Mouse (Mus musculus): ENCODE measurements around the gene Vps13a. TPM values are rescaled to one million over a fixed set of nuclear protein-coding genes. Genes with fewer than 3 reads are reported as not detected.
A peak's percentile ranks its signal among the peaks of the same experiment; 100 is the strongest.

Gene Vps13a
- 8.2 and 11.3 TPM in 2 replicates for polyA plus RNA-seq (2014; fragmentation: Nextera tagmentation; extraction: Ambion mirVana)

GRCm38 (mm10) chr19:16780790-16781384 lies at the start of gene Vps13a:
TSS of gene Vps13a (minus strand) at chr19:16780933.
- under 1% methylated on average over 65 of the region's 67 CpGs for WGBS
- H3K27ac ChIP-seq (ENCODE audit: low read depth, low read length): no peak within 1 kb of the TSS

GRCm38 (mm10) chr19:16827657-16828056 lies 46.9 kb upstream of the Vps13a start:
- Histone ChIP-seq H3K4me2 (ENCODE audit: low read depth) (no peak overlapping the region), H3K9me3 (ENCODE audit: control insufficient read depth, low read length) (no peaks in the 10 kb centered on the region), H3K9ac (ENCODE audit: low read length) (no peak overlapping the region), H3K4me3 (ENCODE audit: low read depth, low read length) (no peak overlapping the region), H3K27me3 (ENCODE audit: control insufficient read depth, insufficient read depth, low read length) (no peaks in the 10 kb centered on the region), H3K36me3 (ENCODE audit: control insufficient read depth, insufficient read depth, low read length) (no peaks in the 10 kb centered on the region), H3K27ac (ENCODE audit: low read depth, low read length) (no peak overlapping the region), H3K4me1 (ENCODE audit: control insufficient read depth, insufficient read depth, low read length) (no peaks in the 10 kb centered on the region)
- ATAC-seq (ENCODE audit: insufficient read depth, low FRiP score, low TSS enrichment) (no peak), DNase-seq (ENCODE audit: low spot score) (no peak)
- WGBS: 78% methylated on average over 5 of the region's 5 CpGs

More at GRCm38 (mm10) chr19:16780790-16781384, at the start of gene Vps13a:
- H3K4me1 ChIP-seq (ENCODE audit: control insufficient read depth, insufficient read depth, low read length): no peaks in the 10 kb centered on the region
- peak; percentile 97 for ATAC-seq (ENCODE audit: insufficient read depth, low FRiP score, low TSS enrichment)
- peak within 1 kb of the TSS; percentile 57 for H3K9ac ChIP-seq (ENCODE audit: low read length)
- peak within 1 kb of the TSS; percentile 66 for H3K4me3 ChIP-seq (ENCODE audit: low read depth, low read length)
- DNase-seq (ENCODE audit: low spot score): peak; percentile 96
- no peaks in the 10 kb centered on the region for H3K9me3 ChIP-seq (ENCODE audit: control insufficient read depth, low read length)
- H3K27me3 ChIP-seq (ENCODE audit: control insufficient read depth, insufficient read depth, low read length): 0 out of 2 replicates have a peak, but pooled peaks cover 2% of the 10 kb centered on the region
- H3K36me3 ChIP-seq (ENCODE audit: control insufficient read depth, insufficient read depth, low read length): no peaks in the 10 kb centered on the region
- peak within 1 kb of the TSS; percentile 95 for H3K4me2 ChIP-seq (ENCODE audit: low read depth)

GRCm38 (mm10) chr19:16825228-16825627 lies 44.5 kb upstream of the Vps13a start:
- Histone ChIP-seq H3K4me2 (ENCODE audit: low read depth) (no peak overlapping the region), H3K4me1 (ENCODE audit: control insufficient read depth, insufficient read depth, low read length) (no peaks in the 10 kb centered on the region), H3K27me3 (ENCODE audit: control insufficient read depth, insufficient read depth, low read length) (no peaks in the 10 kb centered on the region), H3K36me3 (ENCODE audit: control insufficient read depth, insufficient read depth, low read length) (no peaks in the 10 kb centered on the region), H3K27ac (ENCODE audit: low read depth, low read length) (no peak overlapping the region), H3K9ac (ENCODE audit: low read length) (no peak overlapping the region), H3K9me3 (ENCODE audit: control insufficient read depth, low read length) (no peaks in the 10 kb centered on the region), H3K4me3 (ENCODE audit: low read depth, low read length) (no peak overlapping the region)
- ATAC-seq (ENCODE audit: insufficient read depth, low FRiP score, low TSS enrichment): no peak
- no peak for DNase-seq (ENCODE audit: low spot score)
- WGBS: 49% methylated on average over 5 of the region's 5 CpGs

- WGBS: 74% methylated on average over 5 of the region's 5 CpGs
- ATAC-seq (ENCODE audit: insufficient read depth, low FRiP score, low TSS enrichment) (no peak), DNase-seq (ENCODE audit: low spot score) (no peak)
- Histone ChIP-seq H3K4me2 (ENCODE audit: low read depth) (no peak overlapping the region), H3K27me3 (ENCODE audit: control insufficient read depth, insufficient read depth, low read length) (no peaks in the 10 kb centered on the region), H3K4me1 (ENCODE audit: control insufficient read depth, insufficient read depth, low read length) (no peaks in the 10 kb centered on the region), H3K9ac (ENCODE audit: low read length) (no peak overlapping the region), H3K9me3 (ENCODE audit: control insufficient read depth, low read length) (no peaks in the 10 kb centered on the region), H3K36me3 (ENCODE audit: control insufficient read depth, insufficient read depth, low read length) (no peaks in the 10 kb centered on the region), H3K4me3 (ENCODE audit: low read depth, low read length) (no peak overlapping the region), H3K27ac (ENCODE audit: low read depth, low read length) (no peak overlapping the region)
Observed at GRCm38 (mm10) chr19:16814848-16815247, 34.1 kb upstream of the Vps13a start.

- WGBS: 86% methylated on average over 7 of the region's 7 CpGs
- DNase-seq (ENCODE audit: low spot score) (no peak), ATAC-seq (ENCODE audit: insufficient read depth, low FRiP score, low TSS enrichment) (no peak)
- no peaks in the 10 kb centered on the region for H3K4me1 ChIP-seq (ENCODE audit: control insufficient read depth, insufficient read depth, low read length)
- H3K4me2 ChIP-seq (ENCODE audit: low read depth): no peak overlapping the region
- H3K36me3 ChIP-seq (ENCODE audit: control insufficient read depth, insufficient read depth, low read length): no peaks in the 10 kb centered on the region
- no peak overlapping the region for H3K27ac ChIP-seq (ENCODE audit: low read depth, low read length)
- H3K4me3 ChIP-seq (ENCODE audit: low read depth, low read length): no peak overlapping the region
- H3K27me3 ChIP-seq (ENCODE audit: control insufficient read depth, insufficient read depth, low read length): no peaks in the 10 kb centered on the region
- H3K9ac ChIP-seq (ENCODE audit: low read length): no peak overlapping the region
- H3K9me3 ChIP-seq (ENCODE audit: control insufficient read depth, low read length): no peaks in the 10 kb centered on the region
Observed at GRCm38 (mm10) chr19:16813306-16813705, 32.6 kb upstream of the Vps13a start.

GRCm38 (mm10) chr19:16812072-16812608 lies 31.4 kb upstream of the Vps13a start:
- Histone ChIP-seq H3K4me1 (ENCODE audit: control insufficient read depth, insufficient read depth, low read length) (no peaks in the 10 kb centered on the region), H3K9me3 (ENCODE audit: control insufficient read depth, low read length) (no peaks in the 10 kb centered on the region), H3K4me2 (ENCODE audit: low read depth) (no peak overlapping the region), H3K4me3 (ENCODE audit: low read depth, low read length) (no peak overlapping the region), H3K36me3 (ENCODE audit: control insufficient read depth, insufficient read depth, low read length) (no peaks in the 10 kb centered on the region), H3K27ac (ENCODE audit: low read depth, low read length) (no peak overlapping the region), H3K27me3 (ENCODE audit: control insufficient read depth, insufficient read depth, low read length) (no peaks in the 10 kb centered on the region), H3K9ac (ENCODE audit: low read length) (no peak overlapping the region)
- WGBS: 90% methylated on average over 8 of the region's 8 CpGs
- ATAC-seq (ENCODE audit: insufficient read depth, low FRiP score, low TSS enrichment) (no peak), DNase-seq (ENCODE audit: low spot score) (no peak)

- DNase-seq (ENCODE audit: low spot score): no peak
- no peak overlapping the region for H3K4me2 ChIP-seq (ENCODE audit: low read depth)
- H3K27ac ChIP-seq (ENCODE audit: low read depth, low read length): no peak overlapping the region
- no peaks in the 10 kb centered on the region for H3K9me3 ChIP-seq (ENCODE audit: control insufficient read depth, low read length)
- no peaks in the 10 kb centered on the region for H3K36me3 ChIP-seq (ENCODE audit: control insufficient read depth, insufficient read depth, low read length)
- WGBS: 42% methylated on average over 3 of the region's 3 CpGs
- no peak overlapping the region for H3K9ac ChIP-seq (ENCODE audit: low read length)
- no peak overlapping the region for H3K4me3 ChIP-seq (ENCODE audit: low read depth, low read length)
- H3K4me1 ChIP-seq (ENCODE audit: control insufficient read depth, insufficient read depth, low read length): no peaks in the 10 kb centered on the region
- no peaks in the 10 kb centered on the region for H3K27me3 ChIP-seq (ENCODE audit: control insufficient read depth, insufficient read depth, low read length)
- ATAC-seq (ENCODE audit: insufficient read depth, low FRiP score, low TSS enrichment): no peak
Observed at GRCm38 (mm10) chr19:16805102-16805501, 24.4 kb upstream of the Vps13a start.

- no peak overlapping the region for H3K4me3 ChIP-seq (ENCODE audit: low read depth, low read length)
- H3K9me3 ChIP-seq (ENCODE audit: control insufficient read depth, low read length): no peaks in the 10 kb centered on the region
- no peaks in the 10 kb centered on the region for H3K27me3 ChIP-seq (ENCODE audit: control insufficient read depth, insufficient read depth, low read length)
Observed at GRCm38 (mm10) chr19:16804578-16804977, 23.8 kb upstream of the Vps13a start.

GRCm38 (mm10) chr19:16802707-16803106 lies 22.0 kb upstream of the Vps13a start:
- no peaks in the 10 kb centered on the region for H3K9me3 ChIP-seq (ENCODE audit: control insufficient read depth, low read length)
- 3% methylated on average over 3 of the region's 3 CpGs for WGBS
- H3K4me3 ChIP-seq (ENCODE audit: low read depth, low read length): no peak overlapping the region
- no peak for ATAC-seq (ENCODE audit: insufficient read depth, low FRiP score, low TSS enrichment)
- no peak overlapping the region for H3K27ac ChIP-seq (ENCODE audit: low read depth, low read length)
- no peak overlapping the region for H3K9ac ChIP-seq (ENCODE audit: low read length)
- peak; percentile 49 for DNase-seq (ENCODE audit: low spot score)
- no peaks in the 10 kb centered on the region for H3K36me3 ChIP-seq (ENCODE audit: control insufficient read depth, insufficient read depth, low read length)
- no peak overlapping the region for H3K4me2 ChIP-seq (ENCODE audit: low read depth)
- H3K27me3 ChIP-seq (ENCODE audit: control insufficient read depth, insufficient read depth, low read length): no peaks in the 10 kb centered on the region
- H3K4me1 ChIP-seq (ENCODE audit: control insufficient read depth, insufficient read depth, low read length): no peaks in the 10 kb centered on the region

More at GRCm38 (mm10) chr19:16804578-16804977, 23.8 kb upstream of the Vps13a start:
- WGBS: no CpG with 5 or more reads among the region's 11 CpGs
- DNase-seq (ENCODE audit: low spot score) (no peak), ATAC-seq (ENCODE audit: insufficient read depth, low FRiP score, low TSS enrichment) (no peak)
- Histone ChIP-seq H3K9ac (ENCODE audit: low read length) (no peak overlapping the region), H3K36me3 (ENCODE audit: control insufficient read depth, insufficient read depth, low read length) (no peaks in the 10 kb centered on the region), H3K4me2 (ENCODE audit: low read depth) (no peak overlapping the region), H3K27ac (ENCODE audit: low read depth, low read length) (no peak overlapping the region), H3K4me1 (ENCODE audit: control insufficient read depth, insufficient read depth, low read length) (no peaks in the 10 kb centered on the region)
